Mouse (Mus musculus): ENCODE measurements at regions not wholly inside any gene's neighbourhood (a gene's known extent, or its start where the extent isn't known, plus 50 kb on each side); places are given as distances from the start of the nearest gene placed in this dataset.

DNA sequence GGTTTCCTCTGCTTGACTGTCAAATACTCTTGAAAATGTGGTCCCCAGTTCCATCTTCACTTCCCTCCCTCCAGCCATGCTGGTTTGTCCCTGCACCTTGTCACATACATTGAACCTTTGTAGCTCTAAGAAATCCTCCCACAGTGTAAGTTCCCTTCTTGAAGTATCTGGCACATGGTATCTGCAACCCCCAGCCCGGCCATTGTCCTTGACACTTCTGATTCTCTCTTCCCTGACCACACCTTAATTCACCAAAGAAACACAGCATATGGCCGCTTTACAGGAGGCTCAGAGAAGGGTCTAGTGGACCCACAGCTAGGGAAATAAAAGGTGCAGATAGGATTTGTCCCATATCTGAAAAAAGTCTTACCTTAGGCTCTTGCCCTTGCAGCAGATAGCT is 133.9 kb upstream of the Gli2 start:
- no peak for DNase-seq

GRCm38 (mm10) chr1:119186856-119187255 is 133.4 kb upstream of the Gli2 start:
- no peak for DNase-seq

DNA sequence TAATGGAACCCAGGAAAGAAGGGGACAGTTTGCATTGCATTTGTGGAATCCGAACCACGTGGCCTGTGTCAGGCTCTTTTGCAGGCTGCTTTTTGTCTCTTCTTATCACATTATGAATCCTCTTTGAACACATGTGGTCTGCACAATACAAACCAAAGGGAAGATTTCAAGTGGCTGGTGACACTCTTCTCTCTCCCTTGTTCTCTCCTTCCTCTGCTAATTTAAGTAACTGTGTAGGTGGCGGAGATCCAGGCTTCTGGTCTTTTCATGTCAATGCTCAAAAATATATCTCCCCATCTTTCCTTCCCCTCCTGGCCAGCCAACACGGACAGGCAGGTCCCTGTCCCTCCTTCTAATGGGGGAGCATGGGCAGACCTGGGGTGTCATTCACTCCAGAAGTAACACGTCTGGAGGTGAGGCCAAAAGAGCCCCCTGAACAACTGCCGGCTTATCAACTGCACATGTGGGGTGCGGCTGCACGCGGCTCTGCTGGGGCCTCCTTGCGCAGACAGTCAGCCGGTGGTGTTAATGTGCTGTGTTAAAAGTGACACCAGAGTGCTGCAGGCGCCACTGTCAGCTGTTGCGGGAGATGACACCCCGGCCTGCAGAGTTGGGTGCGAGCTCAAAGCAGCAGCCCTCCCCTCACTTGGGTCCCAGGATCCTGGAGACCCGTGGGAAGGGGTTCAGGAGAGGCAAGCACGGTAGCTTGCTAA is 130.3 kb upstream of the Gli2 start:
- DNase-seq, result no peak

DNA sequence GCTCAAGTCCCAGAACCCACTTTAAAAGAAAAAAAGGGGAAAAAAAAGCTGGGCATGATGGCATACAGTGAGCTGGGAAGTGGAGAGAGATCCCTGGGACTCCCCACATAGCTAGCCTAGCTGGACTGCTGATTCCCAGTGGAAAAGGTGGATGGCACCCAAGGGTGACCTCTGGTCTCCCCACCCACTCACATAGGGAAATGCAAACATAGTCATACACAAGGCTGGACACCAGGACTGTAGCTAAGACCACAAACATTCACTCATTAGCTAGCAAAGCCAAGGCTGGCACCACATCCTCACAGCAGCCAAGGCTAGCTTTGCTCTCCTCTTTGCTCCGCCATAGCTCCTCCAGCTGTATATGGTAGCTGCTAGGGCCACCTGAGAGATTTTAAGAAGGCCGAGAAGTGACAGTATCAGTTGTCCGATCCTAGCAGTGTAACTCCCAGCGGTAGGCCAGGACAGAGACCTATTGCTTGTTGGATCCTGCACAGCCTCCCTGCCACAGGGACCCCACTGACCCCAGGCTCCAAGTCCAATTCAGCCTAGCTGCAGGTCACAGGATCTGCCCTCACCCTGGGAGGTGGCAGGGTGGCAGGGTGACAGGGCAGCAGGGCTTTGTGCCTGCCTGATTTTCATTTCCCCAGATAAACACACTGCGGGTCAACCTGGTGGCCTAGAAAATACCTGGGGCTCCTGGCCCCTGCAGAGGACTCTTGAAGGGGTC is 119.8 kb upstream of the Gli2 start:
- no peak for DNase-seq

GRCm38 (mm10) chr1:119167443-119167842 is 114.0 kb upstream of the Gli2 start:
- no peak for DNase-seq

DNA sequence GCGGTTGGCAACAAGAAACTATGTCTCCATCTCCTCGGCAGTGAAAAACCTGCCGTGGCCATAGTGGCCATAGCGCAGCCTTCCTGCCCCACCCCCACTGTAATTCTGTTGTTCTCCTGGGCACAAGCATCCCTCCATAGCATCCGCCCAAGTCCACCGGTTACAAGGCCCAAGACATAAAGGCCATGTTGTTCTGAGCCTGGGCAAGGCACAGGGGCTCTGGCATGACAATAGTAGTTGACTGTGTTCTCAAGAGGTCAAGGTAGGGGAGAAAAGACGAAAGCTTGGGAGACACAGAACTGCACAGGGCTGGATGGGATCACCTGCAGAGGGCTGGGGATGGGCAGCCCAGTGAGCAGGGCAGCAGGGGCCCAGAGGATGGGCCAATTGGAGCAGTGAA is 112.9 kb upstream of the Gli2 start:
- DNase-seq, result no peak

DNA sequence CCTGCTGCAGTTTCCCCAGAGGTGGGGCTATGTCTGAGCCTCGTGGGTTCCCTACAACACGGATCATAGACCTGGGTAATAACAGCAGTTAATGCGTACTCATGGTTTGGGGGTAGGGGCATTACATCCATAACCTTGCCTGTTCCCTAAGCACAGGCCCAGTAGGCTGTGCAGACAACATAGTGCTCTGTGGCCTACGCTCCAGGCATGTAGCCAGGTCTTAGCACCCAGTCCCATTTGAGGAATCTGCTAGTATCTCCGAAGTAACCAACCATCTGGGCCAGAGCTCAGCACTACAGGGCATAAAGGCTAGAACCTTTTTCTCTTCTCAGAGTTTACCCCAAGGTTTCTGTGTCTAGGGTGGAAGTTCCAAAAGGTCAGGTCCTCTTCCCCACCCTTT is 111.4 kb upstream of the Gli2 start:
- DNase-seq, result no peak

DNA sequence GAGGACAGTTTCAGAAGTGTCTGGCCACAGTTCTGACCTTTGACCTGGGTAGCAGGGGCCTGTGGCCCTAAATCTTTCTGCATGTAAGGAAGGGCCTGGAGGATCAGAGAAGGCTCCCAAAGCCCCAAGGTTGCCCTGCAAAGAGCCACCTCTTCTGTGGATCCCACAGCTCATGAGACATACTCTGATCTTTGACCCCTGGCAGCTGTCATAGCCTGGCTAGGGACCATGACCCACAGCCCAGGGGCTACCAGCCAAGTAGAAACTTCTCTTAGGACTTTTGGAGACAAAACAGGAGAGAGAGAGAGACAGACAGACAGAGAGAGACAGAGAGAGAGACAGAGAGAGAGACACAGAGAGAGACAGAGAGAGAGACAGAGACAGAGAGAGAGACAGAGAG is 110.4 kb upstream of the Gli2 start:
- no peak for DNase-seq

DNA sequence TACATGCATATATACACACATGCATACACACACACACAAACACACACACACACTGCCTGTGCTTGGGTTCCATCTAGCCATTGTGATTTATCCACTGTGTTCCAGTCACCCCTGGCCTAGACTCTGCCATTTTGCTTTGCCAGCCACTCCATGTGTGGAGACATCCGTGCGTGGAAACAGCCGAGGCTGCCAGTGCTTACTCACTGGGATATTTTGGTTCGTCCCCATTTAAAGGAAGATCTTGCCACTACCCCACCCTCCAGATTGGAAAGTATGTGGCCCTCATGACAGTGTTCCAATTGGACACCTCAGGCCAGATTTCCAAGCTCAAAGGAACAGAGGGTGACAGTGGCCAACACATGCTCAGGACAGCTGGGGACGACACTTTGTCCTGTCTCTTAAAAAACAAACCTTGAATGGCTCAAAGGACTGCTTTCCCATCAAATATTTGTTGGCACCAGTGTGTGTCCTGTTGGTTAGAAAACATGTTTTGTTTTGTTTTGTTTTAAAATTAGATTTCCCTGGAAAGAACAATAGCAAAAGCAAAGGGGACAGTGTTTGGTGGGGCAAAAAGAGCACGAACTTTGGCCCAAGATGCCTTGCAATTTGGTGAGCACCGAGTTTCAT is 109.8 kb upstream of the Gli2 start:
- DNase-seq, result no peak

DNA sequence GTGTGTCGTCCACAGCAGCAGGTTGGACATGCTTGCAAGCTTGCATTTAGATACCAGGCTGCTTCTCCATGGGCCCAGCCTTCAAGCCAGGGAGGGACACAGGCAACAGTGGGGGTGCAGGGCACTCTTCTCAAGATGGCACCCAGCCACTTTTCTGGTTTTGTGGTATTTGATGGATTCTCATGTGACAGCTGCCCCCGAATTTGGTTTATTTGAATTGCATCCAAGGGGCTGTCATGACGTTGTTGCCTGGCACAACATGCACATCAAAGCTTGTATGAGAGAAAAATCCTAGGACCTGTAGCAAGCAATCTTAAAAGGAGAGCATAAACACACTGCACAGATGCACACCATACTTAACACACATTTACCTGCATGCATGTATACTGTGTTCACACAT is 108.3 kb upstream of the Gli2 start:
- no peak for DNase-seq

GRCm38 (mm10) chr1:119160354-119160753 is 106.9 kb upstream of the Gli2 start:
- DNase-seq, result no peak

DNA sequence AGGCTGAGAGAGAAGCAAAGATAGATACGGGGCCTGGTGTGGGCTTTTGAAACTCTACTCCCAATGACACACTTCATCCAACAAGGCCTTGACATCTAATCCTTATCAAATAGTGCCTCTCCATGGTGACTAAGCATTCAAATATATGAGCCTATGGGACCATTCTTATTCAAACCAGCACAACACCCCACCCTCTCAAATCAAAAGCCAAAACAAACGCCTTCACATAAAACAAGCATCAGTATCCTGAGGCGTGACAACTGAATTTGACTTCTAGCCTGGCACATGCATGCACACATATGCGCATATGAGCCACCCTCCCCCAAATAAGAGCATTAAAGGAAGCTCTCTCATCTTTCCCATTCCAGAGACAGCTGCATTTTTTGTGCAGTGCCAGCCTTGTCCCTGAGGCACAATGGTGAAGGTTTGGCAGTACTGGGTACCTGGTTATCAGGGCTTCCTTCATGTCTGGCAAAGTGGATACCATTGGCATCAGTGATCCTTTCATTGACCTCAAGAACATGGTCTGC is 103.8 kb upstream of the Gli2 start:
- DNase-seq, result no peak

GRCm38 (mm10) chr1:119153619-119154018 is 100.2 kb upstream of the Gli2 start:
- DNase-seq, result no peak

DNA sequence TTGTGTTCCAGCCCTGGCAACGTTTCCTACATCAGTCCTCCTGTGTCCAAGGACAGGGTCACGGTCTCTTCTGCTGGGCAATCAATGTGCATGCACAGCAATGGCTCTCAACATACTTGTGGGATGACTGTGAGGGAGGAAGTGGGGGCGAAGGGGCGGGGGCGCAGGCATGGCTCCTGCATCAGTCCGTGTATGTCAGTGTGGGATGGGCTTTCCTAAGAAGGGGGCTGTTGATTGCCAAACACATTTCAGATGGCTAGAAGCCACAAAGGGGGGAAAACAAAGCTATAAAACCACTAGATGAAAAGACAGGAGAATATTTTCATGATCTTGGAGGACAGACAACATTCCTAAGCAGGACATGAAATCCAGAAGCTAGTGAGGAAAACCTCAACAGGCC is 99.4 kb upstream of the Gli2 start:
- DNase-seq, result no peak

GRCm38 (mm10) chr1:119147506-119147905 is 94.1 kb upstream of the Gli2 start:
- no peak for DNase-seq

DNA sequence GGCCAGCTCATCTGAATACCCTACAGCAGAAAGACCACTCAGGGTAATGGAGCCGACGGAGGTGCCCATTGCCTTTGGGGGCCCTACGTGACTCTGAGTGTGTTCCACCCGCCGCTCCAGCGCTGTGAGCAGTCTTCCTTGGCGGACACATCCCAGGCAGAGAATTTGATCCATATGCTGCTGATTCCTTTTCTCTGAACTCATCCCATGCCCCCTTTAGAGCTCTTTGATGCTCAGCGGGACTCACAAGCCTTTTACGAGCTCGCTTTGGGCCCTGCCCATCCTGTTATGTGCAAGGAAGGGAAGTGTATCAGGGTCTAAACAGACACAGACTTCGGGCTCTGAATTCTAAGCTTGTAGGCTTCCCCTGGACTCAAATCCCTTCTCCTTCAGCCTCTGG is 90.4 kb upstream of the Gli2 start:
- no peak for DNase-seq

- DNase-seq, result no peak
Measured at GRCm38 (mm10) chr1:119129039-119129438, 75.6 kb upstream of the Gli2 start.

DNA sequence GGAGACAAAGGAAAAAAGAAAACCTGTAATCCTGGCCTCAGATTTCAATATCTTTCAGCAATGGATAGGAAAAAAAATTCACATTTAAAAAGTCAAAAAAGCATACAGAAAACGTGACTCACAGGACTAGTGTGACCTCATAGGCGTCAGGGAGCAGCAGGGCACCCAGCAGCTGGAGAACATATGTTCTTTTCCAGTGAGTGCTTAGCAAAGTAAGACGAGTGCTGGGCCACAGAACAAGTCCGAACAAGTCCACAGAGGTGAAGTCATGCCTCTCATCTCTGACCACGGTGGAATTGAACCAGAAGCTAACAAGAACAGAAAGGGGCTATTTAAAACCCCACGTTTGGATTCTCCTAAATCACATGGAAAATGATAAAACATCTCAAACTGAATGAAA is 72.1 kb upstream of the Gli2 start:
- DNase-seq, result no peak

DNA sequence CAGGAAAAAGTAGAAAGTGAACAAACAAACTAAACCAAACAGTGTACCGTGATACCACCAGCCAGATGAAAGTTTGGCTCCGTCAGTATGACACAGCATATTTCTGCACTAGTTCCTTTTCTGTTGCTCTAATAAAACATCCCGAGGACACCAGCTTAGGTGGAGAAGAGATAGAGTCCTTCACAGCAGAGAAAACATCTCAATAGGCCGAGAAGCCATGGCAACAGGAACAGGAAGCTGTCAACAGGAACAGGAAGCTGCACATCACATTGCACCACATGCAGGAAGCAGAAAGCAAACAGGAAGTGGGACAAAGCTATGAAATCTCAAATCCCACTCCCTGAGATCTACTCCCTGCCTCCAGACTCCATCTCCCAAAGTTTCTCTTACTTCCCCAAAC is 71.4 kb upstream of the Gli2 start:
- no peak for DNase-seq

DNA sequence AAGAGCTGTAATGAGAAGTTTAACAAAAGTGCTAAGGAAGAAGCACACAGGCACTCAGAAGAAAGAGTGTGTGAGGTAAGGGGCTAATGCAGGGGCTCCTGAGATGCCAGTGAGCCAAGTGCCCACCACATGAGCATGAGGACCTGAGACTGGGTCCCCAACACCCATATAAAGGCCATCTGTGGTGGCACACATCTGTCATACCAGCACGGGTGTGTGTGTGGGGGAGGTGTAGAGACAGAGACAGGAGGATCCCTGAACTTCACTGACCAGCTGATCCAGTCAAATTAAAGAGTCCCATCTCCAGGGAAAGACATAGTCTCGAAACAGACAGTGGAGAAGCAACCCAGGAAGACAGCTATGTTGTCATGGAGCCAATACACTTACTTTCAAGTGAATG is 70.6 kb upstream of the Gli2 start:
- no peak for DNase-seq

DNA sequence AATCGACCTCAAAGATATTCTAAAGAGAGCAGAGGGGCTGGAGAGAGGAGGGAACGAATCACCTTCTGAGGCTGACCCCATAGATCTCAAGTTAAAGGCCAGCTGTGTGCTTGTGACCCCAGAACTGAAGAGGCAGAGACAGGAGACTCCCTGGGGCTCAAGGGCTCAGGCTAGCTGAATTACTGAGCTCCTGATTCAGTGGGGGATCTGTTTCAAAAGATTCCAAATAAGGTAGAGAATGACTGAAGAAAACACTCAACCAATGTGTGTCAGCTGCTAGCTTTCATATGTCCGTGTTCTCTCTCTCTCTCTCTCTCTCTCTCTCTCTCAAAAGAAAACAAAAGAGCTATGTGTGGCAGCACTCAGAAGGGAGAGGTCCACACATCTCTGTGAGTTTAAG is 70.0 kb upstream of the Gli2 start:
- DNase-seq, result no peak

GRCm38 (mm10) chr1:119122975-119123374 is 69.6 kb upstream of the Gli2 start:
- DNase-seq, result no peak

DNA sequence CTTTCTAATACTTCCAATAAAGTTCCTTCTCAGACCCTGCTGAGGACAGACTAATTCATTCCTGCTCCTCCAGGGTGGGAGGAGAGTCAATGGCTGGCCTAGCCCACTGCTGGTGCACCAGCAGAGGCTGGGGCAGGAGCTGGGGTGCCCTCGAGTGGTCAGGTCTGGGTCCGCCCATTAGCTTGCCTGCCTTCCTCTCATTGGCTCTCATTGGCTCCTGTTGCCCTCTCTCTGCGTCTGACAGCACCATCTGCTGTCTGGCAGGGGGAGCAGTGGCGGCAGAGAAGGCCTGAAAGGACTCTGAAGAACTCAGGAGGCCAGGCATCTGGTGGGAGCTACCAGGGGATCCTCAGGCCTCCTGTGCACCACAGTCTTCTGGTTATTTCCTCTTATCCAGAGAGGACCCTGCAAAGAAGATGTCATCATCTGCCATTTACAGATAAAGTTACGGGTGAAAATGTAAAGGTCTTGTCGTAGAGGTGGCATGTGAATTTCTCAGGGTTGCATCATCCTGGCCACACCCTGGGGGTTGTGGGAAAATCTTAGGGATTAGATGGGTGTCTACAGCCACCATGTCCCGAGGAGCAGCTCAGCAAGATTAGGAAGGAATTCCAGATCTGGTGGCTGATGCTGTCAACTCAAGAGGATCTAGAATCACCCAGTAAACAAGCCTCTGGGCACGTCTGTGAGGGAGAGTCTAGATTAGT is 66.6 kb upstream of the Gli2 start:
- peak in 1 of 2 experiments; percentile 4 for DNase-seq

Measured in thymus, postnatal 36 days (tissue).